Mouse (Mus musculus) liver, embryonic 14.5 days (tissue): ENCODE measurements around the gene Insyn1.

Experiments
- CTCF ChIP-seq: IDR thresholded peaks from 2 replicates; pipeline ENCODE4 v1.5.1; 2016; ENCODE audit warnings: antibody characterized with exemption, low read depth, control low read depth
- EP300 ChIP-seq: IDR thresholded peaks from 2 replicates; pipeline ENCODE4 v1.6.1; 2016; ENCODE audit warnings: antibody characterized with exemption, low read depth

GRCm38 (mm10) chr9:58520816-58521581 lies 32.6 kb downstream of the Insyn1 start:
- TF ChIP-seq CTCF (no peak), EP300 (no peak)
